Mouse (Mus musculus): ENCODE measurements around the gene Xylt2. TPM values are rescaled to one million over a fixed set of nuclear protein-coding genes. Genes with fewer than 3 reads are reported as not detected.
A peak's percentile ranks its signal among the peaks of the same experiment; 100 is the strongest.
"Not testable (repeated sequence)": the region's sequence is repeated elsewhere in the genome, so short reads cannot be mapped to it uniquely, and the experiment has no call there.

Xylt2 gene
- polyA plus RNA-seq, 1 experiment from 2014 or later = 13.6 TPM

- H3K9ac ChIP-seq (ENCODE audit: low read length) = peak within 1 kb of the TSS; percentile 83
- under 1% methylated on average over 32 of the region's 32 CpGs for WGBS
- H3K4me3 ChIP-seq (replicated peaks; ENCODE audit: low read length) = peak within 1 kb of the TSS; percentile 74
- H3K27ac ChIP-seq (ENCODE audit: low read length) = peak within 1 kb of the TSS; percentile 95
- no peaks in the 10 kb centered on the region for H3K36me3 ChIP-seq (ENCODE audit: control insufficient read depth, insufficient read depth, low read length)
- no peaks in the 10 kb centered on the region for H3K9me3 ChIP-seq (replicated peaks; ENCODE audit: control insufficient read depth, low read length)
- peaks cover 12% of the 10 kb centered on the region; the same call in 1 of the 2 replicates for H3K4me1 ChIP-seq (ENCODE audit: control insufficient read depth, insufficient read depth, low read length)
- peak within 1 kb of the TSS; percentile 88 for H3K4me2 ChIP-seq (ENCODE audit: low read depth, low read length)
- ATAC-seq (ENCODE audit: insufficient read depth, low FRiP score) = peak; percentile 89
- H3K27me3 ChIP-seq (ENCODE audit: control insufficient read depth, insufficient read depth, low read length) = no peaks in the 10 kb centered on the region
Measured at GRCm38 (mm10) chr11:94653663-94654436, 23.5 kb downstream of the Xylt2 start, which contains the start of the genes Mrpl27 and Eme1. Mrpl27 (plus strand) TSS chr11:94653767. Eme1 (minus strand) TSS chr11:94653964.

GRCm38 (mm10) chr11:94652973-94653372 lies 24.3 kb downstream of the Xylt2 start:
- no peak overlapping the region for H3K27ac ChIP-seq (ENCODE audit: low read length)
- no peaks in the 10 kb centered on the region for H3K9me3 ChIP-seq (replicated peaks; ENCODE audit: control insufficient read depth, low read length)
- no peak for ATAC-seq (ENCODE audit: insufficient read depth, low FRiP score)
- no peaks in the 10 kb centered on the region for H3K27me3 ChIP-seq (ENCODE audit: control insufficient read depth, insufficient read depth, low read length)
- no peaks in the 10 kb centered on the region for H3K36me3 ChIP-seq (ENCODE audit: control insufficient read depth, insufficient read depth, low read length)
- 38% methylated on average over 8 of the region's 8 CpGs for WGBS
- peak overlapping the region; percentile 74 for H3K4me3 ChIP-seq (replicated peaks; ENCODE audit: low read length)
- H3K4me2 ChIP-seq (ENCODE audit: low read depth, low read length) = peak overlapping the region; percentile 88
- peaks cover 12% of the 10 kb centered on the region; the same call in 1 of the 2 replicates for H3K4me1 ChIP-seq (ENCODE audit: control insufficient read depth, insufficient read depth, low read length)
- H3K9ac ChIP-seq (ENCODE audit: low read length) = peak overlapping the region; percentile 83

GRCm38 (mm10) chr11:94651241-94651640 lies 26.1 kb downstream of the Xylt2 start:
- not testable (repeated sequence) for H3K36me3 ChIP-seq (ENCODE audit: control insufficient read depth, insufficient read depth, low read length); H3K9me3 ChIP-seq (replicated peaks; ENCODE audit: control insufficient read depth, low read length); ATAC-seq (ENCODE audit: insufficient read depth, low FRiP score); H3K4me3 ChIP-seq (replicated peaks; ENCODE audit: low read length); H3K9ac ChIP-seq (ENCODE audit: low read length); H3K4me2 ChIP-seq (ENCODE audit: low read depth, low read length); H3K27me3 ChIP-seq (ENCODE audit: control insufficient read depth, insufficient read depth, low read length); H3K27ac ChIP-seq (ENCODE audit: low read length)
- 96% methylated on average over 5 of the region's 7 CpGs for WGBS
- peaks cover 12% of the 10 kb centered on the region; the same call in 1 of the 2 replicates for H3K4me1 ChIP-seq (ENCODE audit: control insufficient read depth, insufficient read depth, low read length)

GRCm38 (mm10) chr11:94646457-94646856 lies 30.9 kb downstream of the Xylt2 start:
- Histone ChIP-seq H3K4me1 (ENCODE audit: control insufficient read depth, insufficient read depth, low read length) (no peaks in the 10 kb centered on the region), H3K9ac (ENCODE audit: low read length) (no peak overlapping the region), H3K36me3 (ENCODE audit: control insufficient read depth, insufficient read depth, low read length) (peaks cover 30% of the 10 kb centered on the region), H3K4me3 (replicated peaks; ENCODE audit: low read length) (no peak overlapping the region), H3K27ac (ENCODE audit: low read length) (no peak overlapping the region), H3K4me2 (ENCODE audit: low read depth, low read length) (no peak overlapping the region), H3K9me3 (replicated peaks; ENCODE audit: control insufficient read depth, low read length) (no peaks in the 10 kb centered on the region), H3K27me3 (ENCODE audit: control insufficient read depth, insufficient read depth, low read length) (no peaks in the 10 kb centered on the region)
- ATAC-seq (ENCODE audit: insufficient read depth, low FRiP score) = no peak
- WGBS = 95% methylated on average over 4 of the region's 4 CpGs

GRCm38 (mm10) chr11:94644461-94645219 lies 32.7 kb downstream of the Xylt2 start:
- Histone ChIP-seq H3K4me2 (ENCODE audit: low read depth, low read length) (no peak overlapping the region), H3K36me3 (ENCODE audit: control insufficient read depth, insufficient read depth, low read length) (peaks cover 30% of the 10 kb centered on the region), H3K9ac (ENCODE audit: low read length) (no peak overlapping the region), H3K4me3 (replicated peaks; ENCODE audit: low read length) (no peak overlapping the region), H3K4me1 (ENCODE audit: control insufficient read depth, insufficient read depth, low read length) (no peaks in the 10 kb centered on the region), H3K27ac (ENCODE audit: low read length) (no peak overlapping the region), H3K27me3 (ENCODE audit: control insufficient read depth, insufficient read depth, low read length) (no peaks in the 10 kb centered on the region), H3K9me3 (replicated peaks; ENCODE audit: control insufficient read depth, low read length) (no peaks in the 10 kb centered on the region)
- no peak for ATAC-seq (ENCODE audit: insufficient read depth, low FRiP score)
- WGBS = 83% methylated on average over 8 of the region's 8 CpGs

GRCm38 (mm10) chr11:94634431-94634830 lies 42.9 kb downstream of the Xylt2 start:
- Histone ChIP-seq H3K9ac (ENCODE audit: low read length) (no peak overlapping the region), H3K4me2 (ENCODE audit: low read depth, low read length) (no peak overlapping the region), H3K27me3 (ENCODE audit: control insufficient read depth, insufficient read depth, low read length) (no peaks in the 10 kb centered on the region), H3K4me3 (replicated peaks; ENCODE audit: low read length) (no peak overlapping the region), H3K36me3 (ENCODE audit: control insufficient read depth, insufficient read depth, low read length) (peaks cover 35% of the 10 kb centered on the region), H3K9me3 (replicated peaks; ENCODE audit: control insufficient read depth, low read length) (no peaks in the 10 kb centered on the region), H3K27ac (ENCODE audit: low read length) (no peak overlapping the region), H3K4me1 (ENCODE audit: control insufficient read depth, insufficient read depth, low read length) (peaks cover 5% of the 10 kb centered on the region)
- ATAC-seq (ENCODE audit: insufficient read depth, low FRiP score) = no peak
- 88% methylated on average over 5 of the region's 5 CpGs for WGBS

GRCm38 (mm10) chr11:94632988-94633387 lies 44.3 kb downstream of the Xylt2 start:
- 82% methylated on average over 8 of the region's 8 CpGs for WGBS
- H3K9ac ChIP-seq (ENCODE audit: low read length) = no peak overlapping the region
- no peak overlapping the region for H3K4me2 ChIP-seq (ENCODE audit: low read depth, low read length)
- H3K9me3 ChIP-seq (replicated peaks; ENCODE audit: control insufficient read depth, low read length) = no peaks in the 10 kb centered on the region
- no peak overlapping the region for H3K4me3 ChIP-seq (replicated peaks; ENCODE audit: low read length)
- H3K36me3 ChIP-seq (ENCODE audit: control insufficient read depth, insufficient read depth, low read length) = peaks cover 30% of the 10 kb centered on the region
- no peak for ATAC-seq (ENCODE audit: insufficient read depth, low FRiP score)
- peaks cover 5% of the 10 kb centered on the region for H3K4me1 ChIP-seq (ENCODE audit: control insufficient read depth, insufficient read depth, low read length)
- H3K27ac ChIP-seq (ENCODE audit: low read length) = no peak overlapping the region
- no peaks in the 10 kb centered on the region for H3K27me3 ChIP-seq (ENCODE audit: control insufficient read depth, insufficient read depth, low read length)

- H3K4me2 ChIP-seq (ENCODE audit: low read depth, low read length) = no peak overlapping the region
- no peaks in the 10 kb centered on the region for H3K27me3 ChIP-seq (ENCODE audit: control insufficient read depth, insufficient read depth, low read length)
- H3K27ac ChIP-seq (ENCODE audit: low read length) = no peak overlapping the region
- no peak for ATAC-seq (ENCODE audit: insufficient read depth, low FRiP score)
- H3K9ac ChIP-seq (ENCODE audit: low read length) = no peak overlapping the region
- no peaks in the 10 kb centered on the region for H3K9me3 ChIP-seq (replicated peaks; ENCODE audit: control insufficient read depth, low read length)
- H3K36me3 ChIP-seq (ENCODE audit: control insufficient read depth, insufficient read depth, low read length) = peaks cover 26% of the 10 kb centered on the region
- H3K4me1 ChIP-seq (ENCODE audit: control insufficient read depth, insufficient read depth, low read length) = peaks cover 5% of the 10 kb centered on the region
- no peak overlapping the region for H3K4me3 ChIP-seq (replicated peaks; ENCODE audit: low read length)
- WGBS = 89% methylated on average over 5 of the region's 5 CpGs
Measured at GRCm38 (mm10) chr11:94631969-94632368, 45.3 kb downstream of the Xylt2 start.
